Mouse (Mus musculus) heart, embryonic 14.5 days (tissue): Measurements from ENCODE around the gene Thsd4. TPM values are rescaled to one million over a fixed set of nuclear protein-coding genes. Genes with fewer than 3 reads are reported as not detected.

Experiments used
- ATAC-seq: fragments of 200-750 bp; cut with Nextera tagmentation; 2 replicates; pipeline ENCODE4 v1.8.0; 2017; ENCODE audit warnings: low read depth, moderate TSS enrichment; ENCODE audit not compliant: insufficient number of reproducible peaks, insufficient read depth, low FRiP score
- H3K27ac ChIP-seq, 2 experiments: fragments of 200-500 bp in 1 of 2; fragments of 300-500 bp in 1 of 2; sonication (generic) in 1 of 2; replicated peaks in 1 of 2; 2 replicates each; pipeline ENCODE4 v1.5.1; 2012 to 2014; ENCODE audit warnings: low read depth in 2 of 2, low read length in 2 of 2, control low read depth in 1 of 2, mild to moderate bottlenecking in 1 of 2, mixed read lengths in 1 of 2; ENCODE audit not compliant: control insufficient read depth in 1 of 2, insufficient read depth in 1 of 2
- H3K27me3 ChIP-seq: fragments of 300-500 bp; sonication (generic); 2 replicates; pipeline ENCODE4 v1.6.1; 2014; ENCODE audit warnings: mild to moderate bottlenecking, low read length, control low read depth; ENCODE audit not compliant: control insufficient read depth, insufficient read depth
- H3K36me3 ChIP-seq: fragments of 300-500 bp; sonication (generic); 2 replicates; pipeline ENCODE4 v1.6.1; 2014; ENCODE audit warnings: mild to moderate bottlenecking, control low read depth, low read length, mixed read lengths; ENCODE audit not compliant: control insufficient read depth, insufficient read depth
- H3K4me1 ChIP-seq, 2 experiments: fragments of 200-500 bp in 1 of 2; fragments of 300-500 bp in 1 of 2; sonication (generic) in 1 of 2; 2 replicates each; pipeline ENCODE4 v1.6.1; 2012 to 2014; ENCODE audit warnings: low read length in 2 of 2, control low read depth in 1 of 2, mixed read lengths in 1 of 2; ENCODE audit not compliant: control insufficient read depth in 2 of 2, insufficient read depth in 2 of 2
- H3K4me2 ChIP-seq: fragments of 300-500 bp; sonication (generic); 2 replicates; pipeline ENCODE4 v1.6.1; 2014; ENCODE audit warnings: mild to moderate bottlenecking, low read length
- H3K4me3 ChIP-seq, 2 experiments: fragments of 200-500 bp in 1 of 2; fragments of 300-500 bp in 1 of 2; sonication (generic) in 1 of 2; 2 replicates each; pipeline ENCODE4 v1.5.1; 2012 to 2014; ENCODE audit warnings: low read length in 2 of 2, mild to moderate bottlenecking in 2 of 2, control low read depth in 1 of 2, low read depth in 1 of 2, moderate library complexity in 1 of 2; ENCODE audit not compliant: control insufficient read depth in 1 of 2, insufficient read depth in 1 of 2
- H3K9ac ChIP-seq: fragments of 300-500 bp; sonication (generic); 2 replicates; pipeline ENCODE4 v1.6.1; 2014; ENCODE audit warnings: mild to moderate bottlenecking, low read length
- H3K9me3 ChIP-seq: fragments of 300-500 bp; sonication (generic); 2 replicates; pipeline ENCODE4 v1.6.1; 2016; ENCODE audit warnings: low read length, control low read depth; ENCODE audit not compliant: control insufficient read depth
- WGBS: fragments of 180-500 bp; shearing (Covaris S2); extraction: QIAGEN DNeasy Blood & Tissue Kit; methylation state at CpG from one replicate; pipeline ENCODE4 v1.1.7; 2014; 5-methylcytosine and 5-hydroxymethylcytosine counted together
- polyA plus RNA-seq: library from polyadenylated mRNA; unstranded; fragments of >200 nt; fragmentation: Nextera tagmentation; extraction: Ambion mirVana; gene quantifications from 2 replicates; pipeline ENCODE4 v1.2.1, GENCODE M21; 2014

The Thsd4 gene
- polyA plus RNA-seq, 1 experiment from 2014 or later, result 9.5 TPM

DNA sequence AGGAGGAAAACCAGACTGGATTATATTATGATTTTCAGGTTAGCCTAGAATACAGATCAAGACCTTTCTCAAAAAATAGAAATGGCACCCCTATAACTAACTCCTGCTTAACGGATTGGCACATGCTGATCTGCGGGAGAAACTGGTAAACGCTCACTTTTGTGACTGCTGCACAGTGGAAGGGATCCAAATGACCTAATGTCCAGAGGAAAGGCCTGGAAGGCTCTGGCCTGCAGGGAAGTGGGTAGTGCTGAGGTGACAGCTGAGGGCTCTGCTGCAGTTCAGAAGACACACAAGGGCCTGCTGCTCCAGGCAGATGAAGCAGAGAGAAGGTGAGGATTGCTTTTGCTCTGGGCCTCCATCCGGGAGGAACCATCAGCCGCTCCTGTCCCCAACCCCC, 465.7 kb downstream of the Thsd4 start:
- Histone ChIP-seq H3K4me2 (no peak overlapping the region), H3K9me3 (0 out of 2 replicates have a peak, but pooled peaks cover 3% of the 10 kb centered on the region), H3K9ac (no peak overlapping the region), H3K27ac (no peak overlapping the region), H3K27me3 (no peaks in the 10 kb centered on the region), H3K4me1 (no peaks in the 10 kb centered on the region; a peak in 1 of 4 replicates), H3K4me3 (no peak overlapping the region), H3K36me3 (no peaks in the 10 kb centered on the region)
- WGBS, result 59% methylated on average over 5 of the region's 5 CpGs
- ATAC-seq, result no peak

DNA sequence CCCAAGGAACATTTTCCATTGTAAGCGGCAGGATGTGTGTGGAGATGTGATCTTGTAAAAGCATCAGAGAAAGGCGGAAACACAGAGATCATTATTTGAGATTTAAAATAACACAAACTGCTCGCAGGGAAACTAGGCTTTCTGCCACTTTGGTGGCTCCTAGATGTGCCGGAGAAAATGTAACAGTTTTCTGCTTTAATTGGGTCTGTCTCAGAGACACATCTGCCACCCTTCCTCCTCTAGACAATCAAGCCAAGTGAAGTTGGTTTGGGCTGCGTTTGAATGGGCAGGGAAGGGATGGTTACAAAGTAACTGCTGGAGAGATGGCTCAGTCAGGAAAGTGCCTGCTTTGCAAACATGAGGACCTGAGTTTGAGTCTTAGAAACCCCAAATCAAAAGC, 466.9 kb downstream of the Thsd4 start:
- ATAC-seq, result no peak

DNA sequence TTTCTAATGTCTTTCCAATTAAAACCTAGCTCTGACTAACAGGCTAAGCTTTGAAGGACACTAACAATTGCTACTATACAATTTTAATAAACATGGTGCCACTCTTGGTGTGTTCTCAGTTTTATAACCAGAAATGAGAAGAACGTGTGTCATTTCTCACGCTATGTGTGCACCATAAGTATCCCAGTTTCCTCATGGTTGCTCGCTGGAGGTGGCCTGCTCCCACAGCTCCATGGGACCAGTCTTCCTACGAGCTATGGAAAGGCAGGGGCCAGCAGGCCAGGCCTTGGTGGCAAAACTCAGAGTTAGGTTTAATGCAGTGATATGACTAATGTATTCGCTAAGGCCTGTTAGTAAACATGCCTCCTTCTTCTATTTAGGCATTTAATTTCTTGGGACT, 468.7 kb downstream of the Thsd4 start:
- H3K27ac ChIP-seq, result no peak overlapping the region
- no peak for ATAC-seq
- no peak overlapping the region for H3K4me3 ChIP-seq
- no peak overlapping the region for H3K4me2 ChIP-seq
- H3K9me3 ChIP-seq, result 0 out of 2 replicates have a peak, but pooled peaks cover 3% of the 10 kb centered on the region
- H3K27me3 ChIP-seq, result no peaks in the 10 kb centered on the region
- no peaks in the 10 kb centered on the region; a peak in 1 of 4 replicates for H3K4me1 ChIP-seq
- H3K9ac ChIP-seq, result no peak overlapping the region
- WGBS, result 90% methylated on average over 5 of the region's 5 CpGs
- no peaks in the 10 kb centered on the region for H3K36me3 ChIP-seq

More for the DNA sequence above, 466.9 kb downstream of the Thsd4 start:
- H3K4me1 ChIP-seq, result no peaks in the 10 kb centered on the region; a peak in 1 of 4 replicates
- 65% methylated on average over 5 of the region's 5 CpGs for WGBS
- H3K4me3 ChIP-seq, result no peak overlapping the region
- 0 out of 2 replicates have a peak, but pooled peaks cover 3% of the 10 kb centered on the region for H3K9me3 ChIP-seq
- H3K9ac ChIP-seq, result no peak overlapping the region
- H3K4me2 ChIP-seq, result no peak overlapping the region
- H3K27ac ChIP-seq, result no peak overlapping the region
- no peaks in the 10 kb centered on the region for H3K36me3 ChIP-seq
- H3K27me3 ChIP-seq, result no peaks in the 10 kb centered on the region

DNA sequence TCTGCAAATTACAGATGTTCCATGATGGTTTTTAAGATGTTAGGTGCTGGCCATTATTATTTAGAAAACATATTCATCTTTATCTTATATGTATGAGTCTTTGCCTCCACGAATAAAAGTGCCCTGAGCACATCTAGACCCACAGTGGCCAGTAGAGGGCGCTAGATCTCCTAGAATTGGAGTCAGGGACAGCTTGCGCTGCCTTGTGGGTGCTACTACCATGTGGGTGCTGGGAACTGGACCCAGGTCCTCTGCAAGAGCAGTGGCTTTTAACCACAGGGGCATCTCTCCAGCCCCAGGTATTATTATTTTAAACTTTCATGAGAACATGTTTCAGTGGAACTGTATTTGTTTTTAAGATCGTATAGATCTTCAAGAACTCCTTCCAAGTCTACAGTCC, 469.4 kb downstream of the Thsd4 start:
- Histone ChIP-seq H3K9ac (no peak overlapping the region), H3K4me1 (no peaks in the 10 kb centered on the region; a peak in 1 of 4 replicates), H3K36me3 (no peaks in the 10 kb centered on the region), H3K4me3 (no peak overlapping the region), H3K27ac (no peak overlapping the region), H3K9me3 (0 out of 2 replicates have a peak, but pooled peaks cover 3% of the 10 kb centered on the region), H3K4me2 (no peak overlapping the region), H3K27me3 (no peaks in the 10 kb centered on the region)
- WGBS, result 71% methylated on average over 4 of the region's 4 CpGs
- no peak for ATAC-seq

DNA sequence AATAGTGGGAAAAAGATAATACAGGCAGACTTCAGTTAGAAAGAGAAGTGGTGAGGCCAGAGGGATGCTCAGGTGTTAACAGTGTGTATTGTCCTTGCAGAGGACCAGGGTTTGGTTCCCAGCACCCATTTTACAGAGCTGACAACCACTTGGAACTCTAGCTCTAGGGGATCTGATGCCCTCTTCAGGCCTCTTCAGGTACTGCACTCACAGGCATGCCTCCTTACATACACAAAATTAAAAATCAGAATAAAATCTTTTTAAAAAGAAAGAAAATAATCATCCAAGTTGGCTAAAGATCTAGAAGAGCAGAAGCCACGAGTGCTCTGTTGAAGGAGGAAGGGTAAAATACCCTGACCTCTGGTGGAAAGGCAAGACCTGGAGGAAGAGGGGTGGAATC, 478.7 kb downstream of the Thsd4 start:
- no peak overlapping the region for H3K27ac ChIP-seq
- WGBS, result 77% methylated on average over 1 of the region's 1 CpGs
- peaks cover 6% of the 10 kb centered on the region; the same call in 1 of the 2 replicates for H3K9me3 ChIP-seq
- H3K36me3 ChIP-seq, result no peaks in the 10 kb centered on the region
- ATAC-seq, result no peak
- H3K4me2 ChIP-seq, result no peak overlapping the region
- H3K4me3 ChIP-seq, result no peak overlapping the region
- no peak overlapping the region for H3K9ac ChIP-seq
- no peaks in the 10 kb centered on the region for H3K4me1 ChIP-seq
- no peaks in the 10 kb centered on the region for H3K27me3 ChIP-seq

DNA sequence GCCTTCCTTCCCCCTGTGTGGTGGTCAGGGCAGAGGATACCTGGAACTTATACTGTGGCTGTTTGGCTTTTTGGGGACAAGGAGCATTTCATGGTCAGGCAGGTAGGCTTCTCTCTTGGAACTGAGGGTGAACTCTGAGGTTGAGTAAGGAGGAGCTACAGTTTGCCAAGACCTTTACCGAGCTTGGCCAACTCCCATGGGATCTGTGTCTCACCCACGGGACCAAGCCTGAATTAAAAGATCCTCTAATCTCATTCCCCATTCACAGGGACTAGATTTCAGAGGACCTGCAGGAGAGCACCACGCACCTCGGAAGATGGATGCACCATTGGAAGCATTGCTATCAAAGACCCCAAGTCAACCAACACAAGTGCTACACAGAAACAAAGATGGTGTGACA, 487.0 kb downstream of the Thsd4 start:
- Histone ChIP-seq H3K4me2 (no peak overlapping the region), H3K4me1 (0 out of 4 replicates have a peak, but pooled peaks cover 0 to 4% of the 10 kb centered on the region in 2 experiments), H3K27ac (no peak overlapping the region), H3K27me3 (no peaks in the 10 kb centered on the region), H3K36me3 (no peaks in the 10 kb centered on the region), H3K9me3 (no peaks in the 10 kb centered on the region), H3K9ac (no peak overlapping the region), H3K4me3 (no peak overlapping the region)
- 86% methylated on average over 4 of the region's 4 CpGs for WGBS
- no peak for ATAC-seq

DNA sequence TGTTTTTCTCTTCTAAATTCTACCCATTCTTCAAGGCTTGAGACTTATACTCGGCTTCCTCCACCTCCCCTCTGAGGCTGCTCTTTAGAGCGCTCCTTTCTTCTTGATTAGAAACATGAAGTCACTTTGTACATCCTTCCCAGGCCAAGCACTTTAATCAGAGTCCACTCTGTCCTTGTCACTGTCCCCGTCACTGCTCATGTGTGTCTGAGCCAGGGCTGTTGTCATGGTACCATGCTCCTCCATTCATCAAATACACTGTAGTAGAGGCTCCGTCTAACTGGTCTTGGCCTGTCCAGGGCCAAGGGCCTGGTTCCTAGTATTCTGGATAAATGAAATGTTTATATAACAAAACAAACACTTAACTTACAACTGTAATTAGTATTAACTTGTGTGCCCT, 494.6 kb downstream of the Thsd4 start:
- Histone ChIP-seq H3K27ac (no peak overlapping the region), H3K27me3 (no peaks in the 10 kb centered on the region), H3K4me3 (no peak overlapping the region), H3K4me2 (no peak overlapping the region), H3K4me1 (peaks cover 0 to 5% of the 10 kb centered on the region in 2 experiments; a peak in 3 of 4 replicates), H3K9ac (no peak overlapping the region), H3K9me3 (no peaks in the 10 kb centered on the region), H3K36me3 (no peaks in the 10 kb centered on the region)
- ATAC-seq, result 0 out of 2 replicates have a peak, but pooled peaks have one; percentile 3
- WGBS, result 80% methylated on average over 4 of the region's 4 CpGs

DNA sequence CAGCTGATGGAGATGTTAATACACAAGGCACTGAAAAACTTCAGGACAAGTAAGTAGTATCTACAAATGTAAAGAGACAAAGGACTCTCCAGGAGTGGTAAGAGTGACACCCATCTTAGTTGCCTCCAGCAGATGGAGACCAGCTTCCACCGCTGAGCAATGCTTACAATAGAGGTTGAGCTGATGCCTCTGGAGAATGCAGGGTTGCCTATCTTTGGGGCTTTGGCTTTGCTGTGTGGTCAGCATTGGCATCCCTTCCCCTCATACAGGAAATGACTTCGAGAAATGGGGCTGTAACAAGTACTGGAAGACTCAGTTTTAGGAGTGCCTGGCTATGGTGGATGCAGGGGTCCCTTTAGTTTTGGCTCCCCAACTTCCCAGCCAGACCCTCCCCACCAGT, 495.1 kb downstream of the Thsd4 start:
- Histone ChIP-seq H3K9ac (no peak overlapping the region), H3K4me2 (no peak overlapping the region), H3K4me1 (peaks cover 0 to 5% of the 10 kb centered on the region in 2 experiments; a peak in 3 of 4 replicates), H3K9me3 (no peaks in the 10 kb centered on the region), H3K36me3 (no peaks in the 10 kb centered on the region), H3K27me3 (no peaks in the 10 kb centered on the region), H3K27ac (no peak overlapping the region), H3K4me3 (no peak overlapping the region)
- no peak for ATAC-seq
- WGBS, result 73% methylated on average over 2 of the region's 2 CpGs
